In the genomic region with DNA sequence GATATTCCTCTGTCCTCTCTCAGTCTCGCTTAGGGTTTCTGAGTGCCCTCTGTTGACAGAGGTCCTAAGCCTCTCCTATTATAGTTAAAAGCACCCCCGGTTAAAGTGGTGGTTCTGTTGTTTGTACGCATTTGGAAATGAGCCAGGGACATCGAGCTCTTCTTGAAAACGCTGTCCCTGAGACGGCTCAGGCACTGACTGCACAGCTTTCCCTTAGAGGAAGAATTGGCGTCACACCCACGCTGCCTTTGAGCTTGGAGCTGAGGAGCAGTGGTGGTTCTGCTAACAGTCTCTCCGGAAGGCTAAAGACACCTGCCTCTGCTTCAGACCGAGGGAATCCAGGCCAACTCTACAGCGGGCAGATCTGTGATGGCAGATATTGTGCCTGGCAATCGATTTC, we compare ENCODE assay signal across 17 mouse cellular contexts. TPM values are rescaled to one million over a fixed set of nuclear protein-coding genes. Genes with fewer than 3 reads are reported as not detected.
DNase-seq lines count a peak whose midpoint lies in the region; TF ChIP-seq lines count a peak whose summit lies in the region.
"Had no signal": no experiment of that assay in that cellular context is flagged by ENCODE, and none has a peak within 500 bp of the region (broad histone marks: within the 10 kb centered on the region; RNA-seq: fewer than 3 reads in every experiment).

No protein-coding gene starts in this region.

- peak; percentile 64 to 78 for DNase-seq in adrenal gland, adult (ENCODE audit: inconsistent age in 2 of 2, low spot score in 1 of 2)
- DNase-seq in adrenal gland, adult 8-10 months, result no peak
- peak; percentile 29 for DNase-seq in gastrocnemius, adult 2 months
- no peak for DNase-seq in gastrocnemius, postnatal 4 days (ENCODE audit: low spot score in 2 of 2)
- DNase-seq in layer of hippocampus, adult 11-12 months (ENCODE audit: low spot score), result peak; percentile 21
- DNase-seq in layer of hippocampus, adult 9-10 months (ENCODE audit: low spot score), result no peak
- peak; percentile 12 for DNase-seq in right cerebral cortex, postnatal 14 days
- DNase-seq in right cerebral cortex, postnatal 25 days, result no peak
- DNase-seq: cerebellum, adult 9-10 months; gastrocnemius, postnatal 25 days; kidney, adult 9 months; liver, postnatal 0 days; thymus, adult 18-20 months had no signal

- no peak for TF ChIP-seq CTCF in gastrocnemius, adult 2 months (IDR thresholded peaks at IDR 0.05)

- no peak overlapping the region for H3K4me3 ChIP-seq in gastrocnemius, adult 2 months
- H3K4me3 ChIP-seq: forebrain, embryonic 10.5 days; layer of hippocampus, adult 2 months; limb, embryonic 12.5 days; midbrain, embryonic 12.5 days had no signal

- intact Hi-C loops in gastrocnemius, adult 2 months (cut with DNase I), result no loop called here

- no peak overlapping the region; the same call in 1 of the 2 replicates for H3K27ac ChIP-seq in gastrocnemius, adult 2 months
- H3K27ac ChIP-seq: forebrain, embryonic 10.5 days; layer of hippocampus, adult 2 months; limb, embryonic 12.5 days; midbrain, embryonic 12.5 days had no signal

RNA-seq across cellular contexts. Expression of gene Best3, which starts 14.9 kb away (rescaled TPM):
- total RNA-seq in adrenal gland, adult 8-10 months (2022), result 1 to 10 TPM in 1 of 4 experiments, under 1 TPM in 3; 0.31 to 1.0 (median 0.69) TPM
- 10 to 100 TPM; 17.7 to 34.1 TPM for total RNA-seq in gastrocnemius, adult 2 months (2021)
- total RNA-seq in gastrocnemius, postnatal 4 days (2021), result 10 to 100 TPM; 10.9 to 12.7 TPM

RNA-seq across cellular contexts. Expression of gene Gm10271, which starts 28.6 kb away (rescaled TPM):
- not detected for total RNA-seq in adrenal gland, adult 8-10 months (2022)
- total RNA-seq in gastrocnemius, adult 2 months (2021), result not detected
- total RNA-seq in gastrocnemius, postnatal 4 days (2021), result not detected
- total RNA-seq: gastrocnemius, postnatal 25 days; layer of hippocampus, adult 2 months had no signal

RNA-seq across cellular contexts. Expression of gene Lrrc10, which starts 44.2 kb away (rescaled TPM):
- not detected for total RNA-seq in adrenal gland, adult 8-10 months (2022)
- total RNA-seq in gastrocnemius, adult 2 months (2021), result under 1 TPM in 1 of 2 experiments, not detected in 1; 0.17 TPM
- total RNA-seq in gastrocnemius, postnatal 4 days (2021), result under 1 TPM; 0.18 to 0.20 TPM
- total RNA-seq: gastrocnemius, postnatal 25 days had no signal

RNA-seq across cellular contexts. Expression of gene Rab3ip, which starts 50.4 kb away (rescaled TPM):
- 10 to 100 TPM; 32.8 to 50.0 (median 37.1) TPM for total RNA-seq in adrenal gland, adult 8-10 months (2022)
- total RNA-seq in gastrocnemius, adult 2 months (2021), result 10 to 100 TPM; 26.2 to 39.2 TPM
- 10 to 100 TPM; 25.9 to 28.3 TPM for total RNA-seq in gastrocnemius, postnatal 4 days (2021)

Comparison
In these comparisons a context has a peak if more than half of its experiments do, and no peak if none do; other contexts are left out.
1. DNase-seq: peak in adrenal gland, adult (2 of 2), gastrocnemius, adult 2 months (single experiment), layer of hippocampus, adult 11-12 months (single experiment) and right cerebral cortex, postnatal 14 days (single experiment); none in adrenal gland, adult 8-10 months (single experiment), gastrocnemius, postnatal 4 days (0 of 2), layer of hippocampus, adult 9-10 months (single experiment) and right cerebral cortex, postnatal 25 days (single experiment).
2. RNA of gene Best3, which starts 14.9 kb away (total RNA-seq): 17.7 to 34.1 TPM in gastrocnemius, adult 2 months and 10.9 to 12.7 TPM in gastrocnemius, postnatal 4 days; 0.31 to 1.0 TPM in adrenal gland, adult 8-10 months; every median in the first group is over 4 times any median in the second.